10 mouse cellular contexts compared by ENCODE assay signal in genomic region chr11:69591899-69592637, GRCm38 (mm10). TPM values are rescaled to one million over a fixed set of nuclear protein-coding genes. Genes with fewer than 3 reads are reported as not detected.
A peak's percentile ranks its signal among the peaks of the same experiment; 100 is the strongest.
DNase-seq lines count a peak whose midpoint lies in the region; ATAC-seq and TF ChIP-seq lines count a peak whose summit lies in the region.
"Had no signal": no experiment of that assay in that cellular context is flagged by ENCODE, and none has a peak within 500 bp of the region (broad histone marks: within the 10 kb centered on the region; RNA-seq: fewer than 3 reads in every experiment).

No protein-coding gene starts in this region.

- no peak for TF ChIP-seq CTCF in MEL (IDR thresholded peaks at IDR 0.05 in 2 of 3, conservative IDR thresholded peaks at IDR 0.05 in 1 of 3; ENCODE audit: control insufficient read depth in 1 of 3, insufficient read depth in 1 of 3, low read depth in 2 of 3, low read length in 3 of 3, poor library complexity in 1 of 3, severe bottlenecking in 1 of 3)

- no peaks in the 10 kb centered on the region for H3K9me3 ChIP-seq in MEL (replicated peaks; ENCODE audit: insufficient read depth, low read length)
- no peaks in the 10 kb centered on the region for H3K9me3 ChIP-seq in liver, embryonic 13.5 days (replicated peaks)
- no peaks in the 10 kb centered on the region for H3K9me3 ChIP-seq in intestine, embryonic 16.5 days (ENCODE audit: control insufficient read depth, low read length)

- peak overlapping the region; percentile 53 for H3K27ac ChIP-seq in MEL (ENCODE audit: control insufficient read depth, low read depth, low read length)
- peak overlapping the region; percentile 96 for H3K27ac ChIP-seq in liver, embryonic 13.5 days
- H3K27ac ChIP-seq in intestine, embryonic 16.5 days (ENCODE audit: low read length): no peak overlapping the region

- H3K4me1 ChIP-seq in MEL (ENCODE audit: control insufficient read depth in 1 of 2, insufficient read depth in 2 of 2, low read length in 2 of 2): peaks cover 17 to 40% of the 10 kb centered on the region in 2 experiments
- H3K4me1 ChIP-seq in liver, embryonic 13.5 days (replicated peaks): peaks cover 65% of the 10 kb centered on the region
- no peaks in the 10 kb centered on the region for H3K4me1 ChIP-seq in intestine, embryonic 16.5 days (ENCODE audit: control insufficient read depth, insufficient read depth, low read length)

- peak overlapping the region; percentile 23; the same call in 1 of the 2 replicates for H3K9ac ChIP-seq in MEL (ENCODE audit: control insufficient read depth, low read depth, low read length, poor library complexity, severe bottlenecking)
- H3K9ac ChIP-seq in liver, embryonic 13.5 days: peak overlapping the region; percentile 43; the same call in 1 of the 2 replicates
- no peak overlapping the region for H3K9ac ChIP-seq in intestine, embryonic 16.5 days (ENCODE audit: low read depth, low read length)

- TF ChIP-seq RAD21 in MEL (IDR thresholded peaks at IDR 0.05; ENCODE audit: low read depth, low read length): no peak

- no peaks in the 10 kb centered on the region for H3K79me2 ChIP-seq in MEL (ENCODE audit: control insufficient read depth, insufficient read depth, low read length, poor library complexity)

- H3K27me3 ChIP-seq in MEL (ENCODE audit: control insufficient read depth in 1 of 2, insufficient read depth in 2 of 2, low read length in 2 of 2): no peaks in the 10 kb centered on the region
- H3K27me3 ChIP-seq in liver, embryonic 13.5 days: no peaks in the 10 kb centered on the region
- H3K27me3 ChIP-seq in intestine, embryonic 16.5 days (replicated peaks; ENCODE audit: control insufficient read depth, insufficient read depth, low read length): no peaks in the 10 kb centered on the region

- WGBS in liver, embryonic 13.5 days (ENCODE audit: insufficient replicate concordance): 77% methylated on average over 7 of the region's 7 CpGs
- 84% methylated on average over 7 of the region's 7 CpGs for WGBS in intestine, embryonic 16.5 days

- H3K36me3 ChIP-seq in MEL (ENCODE audit: control insufficient read depth in 1 of 2, insufficient read depth in 2 of 2, low read length in 2 of 2): peaks cover 19 to 50% of the 10 kb centered on the region in 2 experiments
- H3K36me3 ChIP-seq in liver, embryonic 13.5 days: peaks cover 67% of the 10 kb centered on the region
- H3K36me3 ChIP-seq in intestine, embryonic 16.5 days (ENCODE audit: control insufficient read depth, insufficient read depth, low read length): peaks cover 29% of the 10 kb centered on the region

- TF ChIP-seq EP300 in MEL (IDR thresholded peaks at IDR 0.05; ENCODE audit: low read depth in 1 of 2, low read length in 2 of 2): no peak

- no peak for ATAC-seq in liver, embryonic 13.5 days (ENCODE audit: low read depth)
- ATAC-seq in intestine, embryonic 16.5 days: no peak
- no peak for ATAC-seq in CD4-positive, CD25-positive, alpha-beta regulatory T cell, adult 4 months

- no peak overlapping the region for H3K4me3 ChIP-seq in MEL (ENCODE audit: control insufficient read depth in 1 of 2, insufficient read depth in 1 of 2, low read depth in 2 of 2, low read length in 2 of 2)
- H3K4me3 ChIP-seq in liver, embryonic 13.5 days (replicated peaks): no peak overlapping the region
- H3K4me3 ChIP-seq in intestine, embryonic 16.5 days (ENCODE audit: low read length): no peak overlapping the region

- no peak for DNase-seq in MEL (ENCODE audit: low read depth, low spot score)
- DNase-seq in cerebellum, adult 18-20 months: peak; percentile 45 to 50
- DNase-seq in gastrocnemius, postnatal 25 days: peak; percentile 66
- DNase-seq in liver, embryonic 13.5 days: no peak
- DNase-seq in adrenal gland, adult (ENCODE audit: inconsistent age in 2 of 2, low spot score in 1 of 2): no peak
- no peak for DNase-seq in adrenal gland, adult 2 months

- peak in 1 of 2 experiments; percentile 22; a peak in 1 of 4 replicates for TF ChIP-seq POLR2A in MEL (IDR thresholded peaks at IDR 0.05; ENCODE audit: control insufficient read depth in 1 of 2, insufficient read depth in 1 of 2, low read depth in 1 of 2, low read length in 2 of 2, poor library complexity in 1 of 2)

- H3K4me2 ChIP-seq in liver, embryonic 13.5 days: no peak overlapping the region
- no peak overlapping the region for H3K4me2 ChIP-seq in intestine, embryonic 16.5 days (ENCODE audit: low read depth, low read length)

TF ChIP-seq in MEL, 35 proteins besides CTCF, POLR2A, EP300 and RAD21:
- no peak for TF ChIP-seq KAT2A (conservative IDR thresholded peaks at IDR 0.05; ENCODE audit: low read depth, low read length)
- TF ChIP-seq E2F4 (IDR thresholded peaks at IDR 0.05; ENCODE audit: borderline replicate concordance, low read depth, low read length): no peak
- no peak for TF ChIP-seq USF1 (IDR thresholded peaks at IDR 0.05; ENCODE audit: low read depth, low read length)
- TF ChIP-seq MYB (IDR thresholded peaks at IDR 0.05; ENCODE audit: low read depth, low read length): no peak
- no peak for TF ChIP-seq RCOR1 (IDR thresholded peaks at IDR 0.05; ENCODE audit: low read depth, low read length)
- TF ChIP-seq MXI1 (IDR thresholded peaks at IDR 0.05; ENCODE audit: low read depth, low read length): peak; percentile 33; the same call in 1 of the 2 replicates
- no peak for TF ChIP-seq JUND (IDR thresholded peaks at IDR 0.05; ENCODE audit: low read depth, low read length)
- TF ChIP-seq POLR2AphosphoS2 (IDR thresholded peaks at IDR 0.05; ENCODE audit: low read length): 0 out of 2 replicates have a peak, but pooled peaks have one; percentile 53
- no peak for TF ChIP-seq NELFE (IDR thresholded peaks at IDR 0.05; ENCODE audit: low read depth, low read length)
- no peak for TF ChIP-seq ELF1 (IDR thresholded peaks at IDR 0.05; ENCODE audit: low read depth, low read length)
- no peak for TF ChIP-seq MYC (IDR thresholded peaks at IDR 0.05; ENCODE audit: low read depth, low read length)

RNA-seq across cellular contexts. Expression of gene Trp53, which starts 11.9 kb away (rescaled TPM):
- total RNA-seq in MEL (2012; rRNA removed): 74.1 and 76.4 TPM in 2 replicates
- 100 to 1,000 TPM in 1 of 2 experiments, not detected in 1; 212 TPM for polyA plus RNA-seq in MEL (2012; ENCODE audit: insufficient read depth in 1 of 2, insufficient read length in 2 of 2, low read depth in 1 of 2, low replicate concordance in 2 of 2, missing spikeins in 1 of 2)
- 10 to 100 TPM; 12.2 to 12.7 TPM for total RNA-seq in gastrocnemius, postnatal 25 days (2021)
- polyA plus RNA-seq in liver, embryonic 13.5 days (2015; fragmentation: Nextera tagmentation; extraction: Ambion mirVana): 83.0 and 90.4 TPM in 2 replicates
- 132 and 148 TPM in 2 replicates for polyA plus RNA-seq in intestine, embryonic 16.5 days (2015; fragmentation: Nextera tagmentation; extraction: Ambion mirVana)
- 10 to 100 TPM; 59.6 to 67.5 TPM for total RNA-seq in adrenal gland, adult 2 months (2021)
- polyA plus RNA-seq in adrenal gland, adult 2 months (2012; rRNA removed): 78.9 and 85.0 TPM in 2 replicates
- 100 to 1,000 TPM; 307 to 416 TPM for polyA plus RNA-seq in CD4-positive, CD25-positive, alpha-beta regulatory T cell, adult 4 months (2017; shearing (Covaris generic))

RNA-seq across cellular contexts. Expression of gene Wrap53, which starts 12.0 kb away (rescaled TPM):
- total RNA-seq in MEL (2012; rRNA removed): 18.5 and 18.9 TPM in 2 replicates
- polyA plus RNA-seq in MEL (2012; ENCODE audit: insufficient read depth in 1 of 2, insufficient read length in 2 of 2, low read depth in 1 of 2, low replicate concordance in 2 of 2, missing spikeins in 1 of 2): 10 to 100 TPM in 1 of 2 experiments, not detected in 1; 24.5 TPM
- 1 to 10 TPM; 3.4 to 3.7 TPM for total RNA-seq in gastrocnemius, postnatal 25 days (2021)
- 23.1 and 23.7 TPM in 2 replicates for polyA plus RNA-seq in liver, embryonic 13.5 days (2015; fragmentation: Nextera tagmentation; extraction: Ambion mirVana)
- polyA plus RNA-seq in intestine, embryonic 16.5 days (2015; fragmentation: Nextera tagmentation; extraction: Ambion mirVana): 24.5 and 26.6 TPM in 2 replicates
- 10 to 100 TPM in 1 of 2 experiments, 1 to 10 TPM in 1; 8.4 to 12.0 TPM for total RNA-seq in adrenal gland, adult 2 months (2021)
- polyA plus RNA-seq in adrenal gland, adult 2 months (2012; rRNA removed): 14.8 and 16.1 TPM in 2 replicates
- polyA plus RNA-seq in CD4-positive, CD25-positive, alpha-beta regulatory T cell, adult 4 months (2017; shearing (Covaris generic)): 10 to 100 TPM; 23.0 to 31.9 TPM

RNA-seq across cellular contexts. Expression of gene Atp1b2, which starts 13.7 kb away (rescaled TPM):
- 13.4 and 15.1 TPM in 2 replicates for total RNA-seq in MEL (2012; rRNA removed)
- 100 to 1,000 TPM in 1 of 2 experiments, not detected in 1; 136 TPM for polyA plus RNA-seq in MEL (2012; ENCODE audit: insufficient read depth in 1 of 2, insufficient read length in 2 of 2, low read depth in 1 of 2, low replicate concordance in 2 of 2, missing spikeins in 1 of 2)
- 100 to 1,000 TPM; 365 to 378 TPM for total RNA-seq in gastrocnemius, postnatal 25 days (2021)
- 21.7 and 30.8 TPM in 2 replicates for polyA plus RNA-seq in liver, embryonic 13.5 days (2015; fragmentation: Nextera tagmentation; extraction: Ambion mirVana)
- 6.6 and 6.8 TPM in 2 replicates for polyA plus RNA-seq in intestine, embryonic 16.5 days (2015; fragmentation: Nextera tagmentation; extraction: Ambion mirVana)
- 10 to 100 TPM; 34.9 to 40.2 TPM for total RNA-seq in adrenal gland, adult 2 months (2021)
- 28.3 and 31.5 TPM in 2 replicates for polyA plus RNA-seq in adrenal gland, adult 2 months (2012; rRNA removed)
- polyA plus RNA-seq in CD4-positive, CD25-positive, alpha-beta regulatory T cell, adult 4 months (2017; shearing (Covaris generic)): not detected
- total RNA-seq: neutrophil, adult 5-6 weeks had no signal

RNA-seq across cellular contexts. Expression of gene Shbg, which starts 25.6 kb away (rescaled TPM):
- not detected in 2 replicates for total RNA-seq in MEL (2012; rRNA removed)
- not detected for polyA plus RNA-seq in MEL (2012; ENCODE audit: insufficient read depth in 1 of 2, insufficient read length in 2 of 2, low read depth in 1 of 2, low replicate concordance in 2 of 2, missing spikeins in 1 of 2)
- under 1 TPM in 1 of 2 experiments, not detected in 1; 0.62 TPM for total RNA-seq in gastrocnemius, postnatal 25 days (2021)
- polyA plus RNA-seq in liver, embryonic 13.5 days (2015; fragmentation: Nextera tagmentation; extraction: Ambion mirVana): 33.4 and 34.8 TPM in 2 replicates
- polyA plus RNA-seq in intestine, embryonic 16.5 days (2015; fragmentation: Nextera tagmentation; extraction: Ambion mirVana): 0.10 and 0.72 TPM in 2 replicates
- total RNA-seq in adrenal gland, adult 2 months (2021): not detected
- polyA plus RNA-seq in adrenal gland, adult 2 months (2012; rRNA removed): not detected in 2 replicates
- polyA plus RNA-seq in CD4-positive, CD25-positive, alpha-beta regulatory T cell, adult 4 months (2017; shearing (Covaris generic)): not detected
- total RNA-seq: neutrophil, adult 5-6 weeks had no signal
- polyA plus RNA-seq: heart, postnatal 0 days had no signal

RNA-seq across cellular contexts. Expression of gene Sat2, which starts 29.8 kb away (rescaled TPM):
- total RNA-seq in MEL (2012; rRNA removed): not detected in 2 replicates
- not detected for polyA plus RNA-seq in MEL (2012; ENCODE audit: insufficient read depth in 1 of 2, insufficient read length in 2 of 2, low read depth in 1 of 2, low replicate concordance in 2 of 2, missing spikeins in 1 of 2)
- total RNA-seq in gastrocnemius, postnatal 25 days (2021): 1 to 10 TPM; 2.3 to 2.8 TPM
- 11.6 and 12.3 TPM in 2 replicates for polyA plus RNA-seq in liver, embryonic 13.5 days (2015; fragmentation: Nextera tagmentation; extraction: Ambion mirVana)
- 15.4 and 18.1 TPM in 2 replicates for polyA plus RNA-seq in intestine, embryonic 16.5 days (2015; fragmentation: Nextera tagmentation; extraction: Ambion mirVana)
- total RNA-seq in adrenal gland, adult 2 months (2021): 10 to 100 TPM in 1 of 2 experiments, 1 to 10 TPM in 1; 6.1 to 11.9 TPM
- 2.1 and 3.2 TPM in 2 replicates for polyA plus RNA-seq in adrenal gland, adult 2 months (2012; rRNA removed)
- polyA plus RNA-seq in CD4-positive, CD25-positive, alpha-beta regulatory T cell, adult 4 months (2017; shearing (Covaris generic)): not detected
- total RNA-seq: neutrophil, adult 5-6 weeks had no signal

Comparison
In these comparisons a context has a peak if more than half of its experiments do, and no peak if none do; other contexts are left out.
1. DNase-seq: peak in cerebellum, adult 18-20 months (2 of 2) and gastrocnemius, postnatal 25 days (single experiment); none in MEL (single experiment), liver, embryonic 13.5 days (single experiment), adrenal gland, adult (0 of 2) and adrenal gland, adult 2 months (single experiment).